Mouse (Mus musculus) cerebellum, adult (tissue): ENCODE measurements around the gene Efl1.

Source experiments
- ATAC-seq: cut with Nextera tagmentation; 2 replicates; pipeline ENCODE4 v1.9.2; 2017; ENCODE audit warnings: mild to moderate bottlenecking, moderate library complexity, mixed read lengths; ENCODE audit not compliant: insufficient number of reproducible peaks, low FRiP score, low TSS enrichment

Efl1 gene

GRCm38 (mm10) chr7:82802206-82802605 is 153.8 kb downstream of the Efl1 start:
- ATAC-seq: no peak

- no peak; the same call in 1 of the 2 replicates for ATAC-seq
These were observed 159.8 kb downstream of the Efl1 start for GRCm38 (mm10) chr7:82808257-82808656.

- no peak for ATAC-seq
These were observed 160.7 kb downstream of the Efl1 start for GRCm38 (mm10) chr7:82809126-82809525.

- no peak for ATAC-seq
These were observed 162.4 kb downstream of the Efl1 start for GRCm38 (mm10) chr7:82810799-82811139.

GRCm38 (mm10) chr7:82811140-82811851 is 162.9 kb downstream of the Efl1 start:
- ATAC-seq: no peak

- ATAC-seq: no peak
These were observed 164.1 kb downstream of the Efl1 start for GRCm38 (mm10) chr7:82812186-82813155.

GRCm38 (mm10) chr7:82819541-82819940 is 171.1 kb downstream of the Efl1 start:
- no peak for ATAC-seq

GRCm38 (mm10) chr7:82820661-82821060 is 172.2 kb downstream of the Efl1 start:
- no peak for ATAC-seq

GRCm38 (mm10) chr7:82821501-82821900 is 173.1 kb downstream of the Efl1 start:
- ATAC-seq: no peak

- no peak for ATAC-seq
These were observed 174.1 kb downstream of the Efl1 start for GRCm38 (mm10) chr7:82822528-82822927.
